Mouse (Mus musculus): ENCODE measurements around the gene Slc16a1. TPM values are rescaled to one million over a fixed set of nuclear protein-coding genes. Genes with fewer than 3 reads are reported as not detected.

The Slc16a1 gene
- 10 to 100 TPM; 21.8 to 33.8 TPM for total RNA-seq (2021)
- long read RNA-seq, experiment 1, full-length matches to known transcripts, result 12 of 16 reads
- long read RNA-seq, experiment 1, partial matches to known transcripts, result 3 of 16 reads
- long read RNA-seq, experiment 1, other reads (novel, unspliced or antisense), result 1 of 16 reads
- long read RNA-seq, experiment 2, full-length matches to known transcripts, result 9 of 16 reads
- long read RNA-seq, experiment 2, partial matches to known transcripts, result 7 of 16 reads
- long read RNA-seq, experiment 2, other reads (novel, unspliced or antisense), result 0 of 16 reads

DNA sequence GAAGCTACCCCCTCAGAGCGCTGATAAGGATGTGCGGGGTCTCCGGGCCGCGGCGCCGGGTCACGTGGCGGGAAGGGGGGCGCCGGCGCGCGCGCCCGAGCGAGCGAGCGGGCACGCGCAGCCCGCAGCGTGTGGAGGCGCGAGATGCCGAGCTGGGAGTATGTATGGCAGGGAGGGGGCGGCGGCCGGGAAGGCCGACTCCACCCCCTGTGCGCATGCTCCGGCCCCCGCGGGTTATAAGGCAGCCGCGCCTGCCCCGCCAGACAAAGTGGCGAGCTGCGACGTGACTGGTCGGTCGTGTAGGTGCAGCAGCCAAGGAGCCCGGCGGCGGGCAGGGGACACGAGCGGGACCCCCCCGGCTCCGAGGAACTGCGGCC is at the start of gene Slc16a1:
Gene Slc16a1, plus strand, starts transcription at position 266 of the 377 bp plus-strand sequence.
- DNase-seq (ENCODE audit: low spot score), result peak; percentile 86

DNA sequence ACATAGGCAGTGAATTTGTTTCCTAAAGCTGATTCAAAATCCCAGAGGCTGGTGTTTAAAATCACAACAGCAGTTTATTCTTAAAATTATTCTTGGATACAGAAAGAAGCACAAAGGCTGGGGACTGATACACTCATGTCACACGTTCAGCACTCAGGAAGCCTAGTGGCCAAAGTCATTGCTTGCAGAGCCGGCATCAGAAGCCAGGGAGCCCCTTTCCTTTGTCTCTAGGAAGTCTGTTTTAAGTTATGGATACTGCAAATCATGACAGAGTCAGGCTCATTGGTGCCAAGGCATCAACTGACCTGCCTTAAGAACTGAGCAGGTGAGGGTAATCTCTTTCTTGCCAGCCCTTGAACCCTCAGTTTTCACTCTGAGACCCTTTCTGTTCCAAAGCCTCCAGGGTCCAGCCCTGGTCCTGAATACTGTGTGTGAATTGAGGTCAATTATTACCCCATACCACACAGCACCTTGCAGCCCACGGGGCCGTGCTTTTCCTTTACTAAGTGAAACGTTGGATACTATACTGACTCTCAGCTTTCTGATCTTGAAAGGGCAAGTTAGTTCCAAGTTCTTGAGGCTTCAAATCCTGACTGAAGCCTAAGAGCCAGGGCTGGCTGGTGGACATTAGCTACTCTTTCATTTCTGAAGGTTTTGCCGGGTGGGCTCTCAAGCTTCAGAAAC is 41.9 kb upstream of the Slc16a1 start:
- DNase-seq (ENCODE audit: low spot score), result no peak

DNA sequence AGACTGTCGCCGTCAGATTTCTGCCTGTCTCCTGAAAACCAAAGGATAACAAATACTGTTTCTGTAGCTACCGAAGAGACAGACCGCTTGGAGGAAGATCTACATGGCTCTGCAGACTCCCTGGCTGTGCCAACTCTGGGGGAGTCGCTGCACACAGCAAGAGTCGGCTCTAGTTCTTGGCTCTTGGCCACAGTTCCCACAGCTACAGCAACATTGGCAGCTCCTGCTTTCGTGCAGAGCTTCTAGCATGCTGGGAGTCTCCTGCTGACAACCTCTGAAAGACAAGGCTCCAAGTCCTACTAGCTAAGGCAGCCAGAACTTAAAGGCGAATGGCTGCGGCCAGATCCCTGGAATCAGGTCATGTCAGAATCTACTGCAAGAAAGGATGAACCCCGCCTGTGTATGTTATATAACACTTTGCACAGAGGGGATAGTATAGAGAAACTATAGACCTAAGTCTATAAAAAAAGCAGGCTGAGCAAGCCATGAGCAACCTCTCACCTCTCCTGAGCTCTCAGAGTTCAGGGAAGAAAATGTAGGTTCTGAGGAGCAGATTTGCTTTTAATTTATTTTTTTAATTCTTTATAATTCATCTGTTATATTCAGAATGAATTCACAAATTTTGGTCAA is 41.2 kb upstream of the Slc16a1 start:
- DNase-seq (ENCODE audit: low spot score), result peak; percentile 65

DNA sequence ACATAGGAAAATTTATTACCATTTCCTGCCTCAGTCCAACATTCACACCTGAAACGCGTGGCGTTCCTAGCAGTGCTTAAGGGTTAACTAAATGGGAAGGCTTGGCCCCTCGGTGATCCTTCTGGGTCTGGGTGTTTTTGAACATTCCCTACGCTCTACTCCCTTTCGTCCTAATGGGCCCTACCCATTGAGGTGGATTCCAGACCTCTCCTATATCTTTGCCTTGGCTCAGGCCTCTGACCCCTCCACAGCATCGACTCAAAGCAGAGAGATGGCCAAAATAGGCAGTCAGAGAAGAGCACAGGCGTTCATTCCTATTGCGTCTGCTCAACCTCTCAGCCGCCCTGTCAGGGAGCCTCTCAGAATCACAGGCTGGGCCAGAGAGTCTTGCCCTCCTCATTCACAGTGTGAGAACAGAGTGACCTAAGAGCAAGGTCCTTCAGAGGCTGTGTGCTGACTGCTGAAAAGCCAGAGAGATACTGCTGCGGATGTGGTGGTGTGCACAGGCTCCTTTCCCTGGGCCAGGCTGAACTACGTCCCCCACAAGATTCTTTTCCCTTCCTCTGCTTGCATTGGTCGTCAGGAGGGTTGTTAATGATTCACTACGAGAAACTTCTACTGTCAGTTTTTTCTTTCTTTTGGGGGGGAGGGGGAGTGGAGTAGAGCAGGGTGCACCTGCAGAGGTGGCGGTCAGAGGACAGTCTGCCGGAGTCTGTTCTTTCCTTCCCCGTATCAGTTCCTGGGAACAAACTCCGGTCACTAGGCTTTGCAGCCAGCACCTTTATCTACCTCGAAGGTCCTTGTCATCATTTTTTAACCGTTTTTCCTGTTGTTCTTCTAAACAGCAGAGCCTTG is 38.9 kb upstream of the Slc16a1 start:
- no peak for DNase-seq (ENCODE audit: low spot score)

DNA sequence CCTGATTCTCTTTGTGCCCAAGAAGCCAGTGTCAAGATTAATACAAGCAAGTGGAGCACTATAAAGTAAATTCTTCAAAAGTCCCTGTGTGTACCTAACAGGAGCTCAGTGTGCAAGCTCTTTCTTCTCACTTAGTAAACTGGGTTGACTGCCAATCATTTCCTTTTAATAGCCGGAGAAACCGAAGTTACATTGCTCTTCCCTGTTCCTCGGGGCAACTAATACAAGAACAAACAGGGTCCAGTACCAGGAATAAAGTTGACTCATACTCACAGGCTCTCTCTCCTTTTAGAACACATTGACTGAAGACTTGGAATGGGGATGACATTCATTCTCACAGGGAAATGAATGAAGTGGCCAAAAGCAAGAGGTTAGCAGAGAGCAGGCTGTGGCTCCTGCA is 37.8 kb upstream of the Slc16a1 start:
- DNase-seq (ENCODE audit: low spot score), result peak; percentile 21

DNA sequence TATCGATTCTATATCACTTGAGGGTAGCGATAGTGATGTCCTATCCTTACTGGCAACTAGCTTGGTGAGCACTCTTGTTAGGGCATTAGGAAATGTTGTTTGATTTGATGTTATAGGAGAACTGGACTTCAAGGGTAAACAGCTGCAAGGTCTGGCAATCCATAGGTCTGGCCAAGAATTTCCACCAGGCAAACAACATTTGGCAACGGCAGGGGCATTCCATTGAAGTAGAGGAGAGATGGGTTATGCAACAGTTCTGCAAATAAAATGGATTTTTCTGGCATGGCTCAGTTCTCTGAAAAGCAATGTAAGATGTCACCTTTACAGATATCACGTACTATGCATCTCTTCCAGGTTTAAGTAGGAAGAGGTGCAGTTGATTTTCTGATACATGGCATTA is 36.8 kb upstream of the Slc16a1 start:
- peak; percentile 35 for DNase-seq (ENCODE audit: low spot score)

DNA sequence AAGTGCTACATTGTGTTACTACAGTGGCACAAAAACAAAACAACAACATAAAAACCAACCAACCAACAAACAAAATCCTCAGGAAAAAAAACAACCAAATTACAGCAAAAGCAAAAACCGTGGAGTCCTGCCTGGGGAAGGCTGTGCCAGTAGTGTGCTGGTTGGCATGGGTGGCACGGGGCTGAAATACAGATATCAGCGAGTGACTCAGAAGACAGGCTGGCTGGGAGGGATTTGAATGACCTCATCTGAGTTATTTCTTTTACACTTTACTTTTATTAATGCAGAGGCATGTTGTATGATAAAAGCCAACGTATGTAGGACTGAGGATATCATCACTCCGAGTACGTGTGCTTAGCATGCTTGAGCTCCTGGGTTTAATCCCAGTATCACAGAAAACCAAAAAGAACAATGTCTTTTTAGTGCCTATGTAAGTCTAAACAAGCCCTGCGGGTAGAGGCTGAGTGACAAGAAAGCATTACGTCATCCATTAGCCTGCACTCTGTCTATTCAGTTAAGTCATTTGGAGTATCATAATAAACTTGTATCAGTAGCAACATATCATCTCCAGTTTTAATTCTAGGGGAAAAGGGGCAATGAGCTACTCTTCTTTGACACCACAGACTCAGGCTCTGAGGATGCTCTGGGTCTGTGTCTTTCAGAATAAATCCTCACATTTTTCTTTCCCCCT is 28.6 kb upstream of the Slc16a1 start:
- DNase-seq (ENCODE audit: low spot score), result no peak

DNA sequence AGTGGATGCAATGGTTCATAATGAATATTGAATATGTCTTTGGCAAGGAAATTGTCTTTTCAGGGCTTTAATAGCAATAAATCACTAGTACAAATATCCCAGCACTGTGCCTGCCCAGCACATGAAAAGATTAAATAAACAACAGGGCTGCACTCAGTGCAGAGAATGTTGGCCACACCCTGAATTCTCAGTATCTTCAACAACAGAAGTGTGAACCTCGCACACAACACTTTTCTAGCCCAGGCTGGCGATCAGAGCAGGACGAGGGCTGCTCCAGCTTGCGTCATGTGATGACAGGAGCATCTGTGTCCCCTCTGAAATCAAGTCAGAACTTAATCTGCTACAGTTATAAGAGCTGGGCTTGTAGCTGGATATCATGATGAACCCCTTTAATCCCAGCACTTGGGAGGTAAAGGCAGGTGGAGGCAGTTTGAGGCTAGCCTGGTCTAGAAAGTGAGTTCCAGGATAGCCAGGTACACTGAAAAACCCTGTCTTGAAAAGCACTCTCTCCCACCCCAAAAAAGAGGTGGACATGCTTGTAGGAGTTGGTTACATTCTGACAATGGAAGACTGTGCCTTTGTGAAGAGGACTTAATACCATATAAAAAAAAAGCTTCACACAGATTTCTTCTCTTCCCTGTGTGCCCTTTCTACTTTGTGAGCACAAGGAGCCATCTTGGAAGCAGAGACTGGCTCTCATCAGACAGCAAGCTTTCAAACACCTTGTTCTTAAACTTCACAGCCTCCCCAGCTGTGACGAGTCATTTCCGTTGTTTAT is 27.8 kb upstream of the Slc16a1 start:
- no peak for DNase-seq (ENCODE audit: low spot score)

DNA sequence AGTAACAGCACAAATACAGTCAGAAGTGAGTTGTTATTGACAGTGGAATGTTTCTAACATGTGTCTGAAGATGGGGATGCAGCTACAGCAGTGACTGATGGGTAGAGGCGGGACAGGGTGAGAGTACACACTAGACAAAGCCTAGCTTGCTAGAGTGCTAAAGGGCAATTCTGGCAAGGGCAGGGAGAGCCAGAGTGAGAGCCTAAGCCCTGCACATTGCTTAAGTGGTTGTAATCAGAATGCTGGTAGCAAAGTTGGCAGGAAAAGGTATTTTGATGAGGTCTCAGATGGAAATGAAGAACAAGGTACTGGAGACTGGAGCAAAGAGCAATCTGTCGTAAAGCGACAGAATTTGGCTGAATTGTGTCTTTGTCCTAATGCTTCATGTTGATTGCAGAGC is 26.5 kb upstream of the Slc16a1 start:
- DNase-seq (ENCODE audit: low spot score), result no peak

DNA sequence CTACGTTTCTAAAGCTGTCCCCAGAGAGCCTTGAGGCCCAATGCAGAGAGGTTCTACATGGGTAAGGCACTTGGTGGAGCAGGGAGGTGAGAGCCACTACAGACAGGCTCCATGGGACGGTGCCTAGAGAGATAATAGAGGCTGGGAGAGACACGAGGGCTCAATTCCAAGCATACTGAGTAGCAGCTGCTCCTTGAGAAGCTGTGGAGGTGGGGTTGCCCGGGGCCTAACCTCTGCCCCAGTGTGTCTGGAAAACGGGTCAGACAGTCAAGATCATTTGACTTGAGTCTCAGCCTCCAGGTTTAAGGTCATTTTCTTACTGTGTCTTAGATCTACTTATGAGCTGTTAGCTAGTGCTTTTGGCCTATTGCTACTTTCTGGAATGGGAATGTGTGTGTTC is 25.4 kb upstream of the Slc16a1 start:
- no peak for DNase-seq (ENCODE audit: low spot score)

DNA sequence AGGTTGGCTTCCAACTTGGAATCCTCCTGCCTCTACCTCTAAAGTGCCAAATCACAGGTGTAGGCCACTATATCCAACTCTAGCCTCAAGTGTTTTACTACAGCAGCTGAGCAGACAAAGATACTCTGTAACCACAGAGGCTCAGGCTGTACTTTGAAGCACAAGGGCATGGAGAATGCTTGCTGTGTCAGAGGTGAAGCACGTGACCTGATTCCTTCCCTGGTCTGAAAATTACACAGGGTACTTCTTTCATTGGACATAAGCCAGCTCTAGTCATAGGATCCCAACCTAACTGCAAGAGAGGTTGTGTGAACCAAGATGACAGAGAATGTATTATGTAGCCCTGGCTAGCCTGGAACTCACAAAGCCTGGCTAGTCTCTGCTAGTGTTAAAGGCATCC is 24.4 kb upstream of the Slc16a1 start:
- no peak for DNase-seq (ENCODE audit: low spot score)

DNA sequence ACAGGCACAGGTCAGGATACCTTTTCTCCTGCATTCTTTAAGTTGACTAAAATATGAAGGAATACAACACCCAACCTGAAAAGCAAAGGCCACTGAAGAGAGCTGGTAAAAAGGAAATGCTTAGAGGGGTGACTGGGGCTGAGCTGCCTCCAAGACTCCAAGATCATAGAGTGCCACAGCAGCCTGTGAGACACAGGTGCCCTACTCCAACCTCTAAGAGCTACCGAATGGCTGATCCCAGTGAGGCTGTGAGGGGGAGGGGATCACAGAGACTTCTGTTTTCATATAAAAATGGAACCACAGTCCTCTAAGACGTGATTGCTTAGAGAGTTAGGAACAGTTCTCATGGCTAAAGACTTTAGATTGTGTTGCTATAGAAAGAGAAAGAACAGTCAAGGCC is 23.3 kb upstream of the Slc16a1 start:
- no peak for DNase-seq (ENCODE audit: low spot score)

DNA sequence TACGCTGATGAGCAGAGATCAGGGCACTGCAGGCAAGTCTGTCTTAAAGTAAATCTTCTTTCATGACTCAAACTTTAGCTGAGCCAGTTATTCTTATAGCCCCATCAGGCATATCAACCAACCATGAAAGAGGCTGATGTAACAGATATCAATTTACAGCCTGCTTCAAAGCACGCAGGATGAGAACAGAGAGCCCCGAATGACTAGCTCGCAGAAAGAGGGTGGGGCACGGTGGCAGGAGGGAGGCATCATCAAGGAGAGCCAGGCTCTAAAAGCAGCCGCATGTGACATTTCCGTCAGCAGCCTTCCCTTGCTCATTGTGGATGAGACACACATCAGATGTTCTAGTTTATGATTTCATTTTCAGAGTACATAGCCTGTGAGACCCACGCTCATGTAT is 22.3 kb upstream of the Slc16a1 start:
- DNase-seq (ENCODE audit: low spot score), result peak; percentile 47

DNA sequence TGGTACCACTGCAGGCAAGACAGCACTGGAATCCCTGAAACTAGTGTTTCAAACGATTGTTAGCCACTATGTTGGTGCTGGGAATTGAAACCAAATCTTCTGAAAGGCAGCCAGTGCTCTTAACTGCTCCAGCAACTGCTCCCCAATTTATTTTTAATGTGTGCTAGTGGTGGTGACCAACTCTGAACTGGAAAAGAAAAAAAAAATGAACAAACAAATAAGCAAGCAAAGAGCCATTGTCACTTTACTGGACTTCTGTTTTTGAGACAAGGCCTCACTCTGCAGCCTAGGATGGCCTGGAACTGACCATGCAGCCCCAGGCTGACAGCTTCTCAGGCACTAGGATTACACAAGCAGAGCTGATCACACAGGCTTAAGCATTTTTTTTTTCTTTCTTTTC is 16.6 kb upstream of the Slc16a1 start:
- DNase-seq (ENCODE audit: low spot score), result no peak

DNA sequence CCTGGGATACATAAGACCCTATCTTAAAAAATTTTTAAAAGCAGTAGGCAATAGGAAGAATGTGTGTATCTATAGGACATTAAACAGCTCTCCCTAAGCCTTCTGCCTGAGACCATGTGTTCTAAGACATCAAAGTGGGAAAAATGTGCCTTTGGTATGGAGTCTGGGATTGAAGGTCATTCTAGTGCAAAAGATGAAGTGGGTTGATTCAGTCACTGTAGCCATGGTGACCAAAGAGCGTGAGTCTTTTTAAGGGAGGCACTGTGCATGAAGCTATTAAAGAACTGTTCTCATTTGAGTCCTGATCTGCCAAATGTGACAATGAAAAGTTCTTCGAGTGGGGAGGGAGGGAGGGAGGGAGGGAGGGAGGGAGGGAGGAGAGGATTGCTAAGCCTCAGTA is 8.7 kb upstream of the Slc16a1 start:
- DNase-seq (ENCODE audit: low spot score), result no peak

DNA sequence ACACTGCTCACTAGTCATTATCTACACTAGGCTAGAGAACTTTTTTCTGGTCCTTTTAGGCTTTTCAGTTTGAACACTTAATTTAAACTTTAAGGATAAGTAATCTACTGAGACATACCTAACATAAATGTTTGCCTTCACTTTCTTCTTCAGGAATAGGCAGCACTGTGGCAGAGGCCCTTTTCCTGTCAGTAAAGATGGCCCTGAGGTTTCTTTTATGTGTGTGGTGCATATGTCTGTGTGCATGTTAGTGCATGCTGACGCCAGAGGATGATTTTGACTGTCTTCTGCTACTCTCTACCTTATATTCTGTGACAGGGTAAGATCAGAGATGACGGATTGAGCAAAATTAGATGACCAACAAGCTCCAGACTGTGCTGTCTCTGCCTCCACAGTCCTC is 7.5 kb upstream of the Slc16a1 start:
- DNase-seq (ENCODE audit: low spot score), result no peak

DNA sequence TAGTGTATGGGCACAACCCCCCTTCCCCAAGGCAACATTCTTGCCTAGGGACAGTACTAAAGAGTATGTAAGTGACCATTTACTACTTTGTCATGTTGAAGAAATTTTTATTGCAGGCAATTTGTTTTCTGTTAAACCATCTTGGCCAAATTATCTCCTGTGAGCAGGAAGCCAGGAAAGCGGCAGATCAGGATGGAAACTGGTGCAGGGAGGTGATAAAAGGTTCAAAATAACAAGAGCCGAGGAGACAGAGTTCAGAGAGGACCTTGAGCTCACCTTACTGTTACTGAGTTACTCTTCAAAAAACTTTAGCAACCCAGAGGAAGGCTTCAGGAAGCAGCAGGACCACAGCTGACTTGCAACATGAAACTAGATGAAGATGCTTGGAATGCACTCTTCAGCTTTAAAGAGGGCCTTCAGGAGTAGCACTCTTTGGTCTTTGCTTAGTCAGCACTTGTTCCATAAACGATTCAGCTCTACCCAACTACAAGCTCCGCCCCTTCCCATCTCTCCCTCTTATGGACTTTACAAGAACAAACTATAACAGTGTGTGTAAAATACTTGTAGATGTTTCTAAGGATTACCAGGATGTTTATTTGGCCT is 5.8 kb upstream of the Slc16a1 start:
- no peak for DNase-seq (ENCODE audit: low spot score)

DNA sequence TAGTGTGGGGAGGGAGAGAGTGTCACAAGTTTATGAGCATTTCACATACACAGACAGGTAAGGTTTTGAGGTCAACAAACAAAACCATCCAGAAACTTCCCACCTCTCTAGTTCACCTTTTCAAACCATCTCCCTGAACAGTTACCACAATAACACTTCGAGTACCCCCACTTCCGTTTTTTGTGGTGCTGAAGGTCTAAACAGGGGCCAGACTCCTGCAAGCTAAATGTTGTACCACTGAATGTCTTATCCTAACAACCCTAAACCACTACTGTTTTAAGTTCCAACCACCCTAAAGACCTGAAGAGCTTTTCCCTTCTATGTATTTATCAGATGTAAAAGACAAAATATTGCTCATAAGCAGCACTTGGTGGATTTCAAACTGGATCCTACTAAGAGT is 2.0 kb upstream of the Slc16a1 start:
- no peak for DNase-seq (ENCODE audit: low spot score)

DNA sequence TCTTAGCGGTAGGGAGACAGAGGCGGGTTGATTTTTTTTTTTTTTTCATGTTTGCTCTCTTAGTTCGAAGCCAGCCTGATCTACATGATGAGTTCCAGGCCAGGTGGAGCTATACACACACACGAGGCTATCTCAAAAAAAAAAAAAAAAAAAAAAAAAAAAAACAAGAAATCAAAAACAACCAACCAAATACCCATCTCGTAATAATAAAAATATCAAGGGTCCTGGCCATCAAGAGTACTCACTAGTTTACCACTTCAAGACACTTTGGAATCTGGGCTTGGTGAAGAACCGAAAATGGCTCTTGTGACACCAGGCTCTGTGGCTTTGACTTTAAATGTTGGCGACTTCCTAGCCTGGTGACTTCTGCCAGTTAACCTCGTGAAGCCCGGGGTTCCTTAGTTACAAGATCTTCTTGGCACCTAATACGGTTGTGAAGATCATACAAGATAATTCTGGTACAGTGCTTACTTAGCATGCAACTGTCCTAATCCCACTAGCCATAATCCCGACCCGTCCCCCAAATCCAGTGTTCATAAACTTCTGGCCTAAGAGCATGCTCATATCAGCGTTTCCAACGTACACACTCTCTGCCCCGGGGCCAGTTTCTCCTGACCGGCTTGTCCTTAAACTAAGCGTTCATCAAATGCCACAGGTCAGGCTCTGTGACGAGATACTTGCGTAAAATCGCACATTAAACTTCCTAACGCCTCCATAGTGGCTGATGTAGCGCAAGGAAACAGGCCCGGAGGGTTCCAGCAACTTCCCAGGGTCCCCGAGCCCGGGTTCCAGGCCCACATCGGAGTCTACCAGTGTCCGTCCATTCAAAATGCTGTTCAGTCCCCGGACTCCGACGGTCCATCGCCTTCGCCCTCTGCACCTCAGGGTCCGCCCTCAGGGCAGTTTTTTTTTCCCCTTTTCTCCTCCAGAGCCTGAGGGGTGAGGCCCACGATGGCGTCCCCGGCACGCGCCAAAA is 753 bp upstream of the Slc16a1 start:
- DNase-seq (ENCODE audit: low spot score), result peak; percentile 29

All from gastrocnemius, adult 18-20 months (tissue).